Mouse (Mus musculus): Measurements from ENCODE around the gene Camsap2. TPM values are rescaled to one million over a fixed set of nuclear protein-coding genes. Genes with fewer than 3 reads are reported as not detected.

Camsap2 gene
- polyA plus RNA-seq, 1 experiment from 2014 or later, result 36.8 TPM

- ATAC-seq, result no peak
- POLR2A ChIA-PET, result no interaction called here
- DNase-seq (ENCODE audit: low read depth, low spot score), result peak; percentile 51
- in situ Hi-C loops (cut with MboI; ENCODE audit: low pct_unique_long_range_greater_than_20kb), result no loop called here
- H3K27me3 ChIP-seq, result no peaks in the 10 kb centered on the region
- no peak for TF ChIP-seq CTCF (IDR thresholded peaks at IDR 0.05)
- CTCF ChIA-PET, result no interaction called here
These were observed 118.0 kb downstream of the Camsap2 start for GRCm38 (mm10) chr1:136227870-136228269.

- ChIA-PET CTCF (no interaction called here), POLR2A (interaction anchor here (0.6 kb wide), 1 partner anchor 157 kb away, joined by 3 read pairs; no protein-coding TSS in a partner anchor)
- H3K27me3 ChIP-seq, result no peaks in the 10 kb centered on the region
- in situ Hi-C loops (cut with MboI; ENCODE audit: low pct_unique_long_range_greater_than_20kb), result no loop called here
- no peak for DNase-seq (ENCODE audit: low read depth, low spot score)
- no peak for ATAC-seq
- TF ChIP-seq CTCF (IDR thresholded peaks at IDR 0.05), result no peak
These were observed 119.3 kb downstream of the Camsap2 start for GRCm38 (mm10) chr1:136226626-136227025.

- DNase-seq (ENCODE audit: low read depth, low spot score) (no peak), ATAC-seq (no peak)
- H3K27me3 ChIP-seq, result no peaks in the 10 kb centered on the region
- ChIA-PET CTCF (no interaction called here), POLR2A (interaction anchor here (0.6 kb wide), 1 partner anchor 158 kb away, joined by 3 read pairs; no protein-coding TSS in a partner anchor)
- in situ Hi-C loops (cut with MboI; ENCODE audit: low pct_unique_long_range_greater_than_20kb), result no loop called here
- TF ChIP-seq CTCF (IDR thresholded peaks at IDR 0.05), result no peak
These were observed 120.1 kb downstream of the Camsap2 start for GRCm38 (mm10) chr1:136225846-136226245.

GRCm38 (mm10) chr1:136223758-136224342, 122.1 kb downstream of the Camsap2 start:
- in situ Hi-C loops (cut with MboI; ENCODE audit: low pct_unique_long_range_greater_than_20kb), result no loop called here
- ChIA-PET POLR2A (no interaction called here), CTCF (no interaction called here)
- TF ChIP-seq CTCF (IDR thresholded peaks at IDR 0.05), result no peak
- ATAC-seq, result no peak
- H3K27me3 ChIP-seq, result no peaks in the 10 kb centered on the region
- DNase-seq (ENCODE audit: low read depth, low spot score), result no peak

- POLR2A ChIA-PET, result no interaction called here
- CTCF ChIA-PET, result no interaction called here
- in situ Hi-C loops (cut with MboI; ENCODE audit: low pct_unique_long_range_greater_than_20kb), result no loop called here
- H3K27me3 ChIP-seq, result no peaks in the 10 kb centered on the region
- ATAC-seq (no peak), DNase-seq (ENCODE audit: low read depth, low spot score) (no peak)
- TF ChIP-seq CTCF (IDR thresholded peaks at IDR 0.05), result no peak
These were observed 123.5 kb downstream of the Camsap2 start for GRCm38 (mm10) chr1:136222386-136222785.

GRCm38 (mm10) chr1:136220037-136220871, 125.7 kb downstream of the Camsap2 start:
- POLR2A ChIA-PET, result no interaction called here
- in situ Hi-C loops (cut with MboI; ENCODE audit: low pct_unique_long_range_greater_than_20kb), result no loop called here
- no peak for TF ChIP-seq CTCF (IDR thresholded peaks at IDR 0.05)
- CTCF ChIA-PET, result interaction anchor here (0.9 kb wide), 1 partner anchor 10 kb away, joined by 3 read pairs; no protein-coding TSS in a partner anchor
- DNase-seq (ENCODE audit: low read depth, low spot score) (no peak), ATAC-seq (no peak)
- no peaks in the 10 kb centered on the region for H3K27me3 ChIP-seq

Other genes starting within 250 kb of the Camsap2 start
- 2.4 TPM for gene Kif21b, start 214.7 kb downstream of the Camsap2 start, polyA plus RNA-seq (2021)
- gene Mroh3, start 133.3 kb downstream of the Camsap2 start, polyA plus RNA-seq (2021), result 0.91 TPM
- 21.6 TPM for gene Inava, start 111.8 kb downstream of the Camsap2 start, polyA plus RNA-seq (2021)
- not detected for gene Gpr25, start 85.2 kb downstream of the Camsap2 start, polyA plus RNA-seq (2021)
- gene Ddx59, start 69.2 kb upstream of the Camsap2 start, polyA plus RNA-seq (2021), result 15.7 TPM
- 5.6 TPM for gene Kif14, start 120.2 kb upstream of the Camsap2 start, polyA plus RNA-seq (2021)

Data from Patski (cell line).